In the genomic region with DNA sequence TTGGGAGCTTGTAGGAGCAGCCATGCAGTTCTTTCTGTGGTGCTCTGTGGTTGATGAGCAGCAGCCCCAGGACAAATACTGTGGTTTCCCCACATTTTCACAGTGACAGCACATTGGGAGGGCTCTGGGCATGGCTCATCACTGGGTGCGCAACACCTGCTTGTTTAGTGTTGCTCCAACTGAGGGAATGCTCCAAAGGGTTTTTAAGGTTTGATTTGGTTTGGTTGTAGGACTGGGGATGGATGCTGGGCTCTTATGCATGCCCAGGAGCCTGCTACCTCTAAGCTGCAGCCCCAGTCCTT, we compare ENCODE assay signal across 1 mouse cellular context.
TF ChIP-seq lines count a peak whose summit lies in the region.

No protein-coding gene starts in this region.

TF ChIP-seq in CH12.LX, 34 proteins besides CTCF, POLR2A, EP300 and RAD21 (continued from another document):
- TF ChIP-seq CHD1 (IDR thresholded peaks at IDR 0.05; ENCODE audit: low read depth, low read length), result no peak
- TF ChIP-seq HCFC1 (IDR thresholded peaks at IDR 0.05; ENCODE audit: low read depth, low read length), result no peak
- no peak for TF ChIP-seq E2F4 (IDR thresholded peaks at IDR 0.05; ENCODE audit: insufficient replicate concordance, low read depth, low read length)
- no peak for TF ChIP-seq ZNF384 (IDR thresholded peaks at IDR 0.05; ENCODE audit: low read depth, low read length)
- TF ChIP-seq USF1 (IDR thresholded peaks at IDR 0.05; ENCODE audit: low read depth, low read length), result no peak
- TF ChIP-seq MEF2A (IDR thresholded peaks at IDR 0.05; ENCODE audit: borderline replicate concordance, low read depth, low read length), result no peak
- no peak for TF ChIP-seq UBTF (IDR thresholded peaks at IDR 0.05; ENCODE audit: low read depth, low read length)
- no peak for TF ChIP-seq ZMIZ1 (IDR thresholded peaks at IDR 0.05; ENCODE audit: low read depth, low read length)
- TF ChIP-seq ZKSCAN1 (IDR thresholded peaks at IDR 0.05; ENCODE audit: borderline replicate concordance, low read depth, low read length), result no peak
- no peak for TF ChIP-seq IRF4 (IDR thresholded peaks at IDR 0.05; ENCODE audit: low read depth, low read length)
- TF ChIP-seq ETS1 (conservative IDR thresholded peaks at IDR 0.05; ENCODE audit: low read depth, low read length), result peak; percentile 48; the same call in 1 of the 2 replicates
- no peak for TF ChIP-seq USF2 (conservative IDR thresholded peaks at IDR 0.05; ENCODE audit: low read depth, low read length)
- no peak for TF ChIP-seq POLR2AphosphoS2 (IDR thresholded peaks at IDR 0.05; ENCODE audit: low read depth, low read length)
- peak; percentile 20; the same call in 1 of the 2 replicates for TF ChIP-seq NRF1 (IDR thresholded peaks at IDR 0.05; ENCODE audit: low read depth, low read length)
